Mouse (Mus musculus): Measurements from ENCODE around the gene Hoxd13. TPM values are rescaled to one million over a fixed set of nuclear protein-coding genes. Genes with fewer than 3 reads are reported as not detected.
A peak's percentile ranks its signal among the peaks of the same experiment; 100 is the strongest.

Gene Hoxd13
- polyA plus RNA-seq, 1 experiment from 2014 or later = 0.14 TPM

DNA sequence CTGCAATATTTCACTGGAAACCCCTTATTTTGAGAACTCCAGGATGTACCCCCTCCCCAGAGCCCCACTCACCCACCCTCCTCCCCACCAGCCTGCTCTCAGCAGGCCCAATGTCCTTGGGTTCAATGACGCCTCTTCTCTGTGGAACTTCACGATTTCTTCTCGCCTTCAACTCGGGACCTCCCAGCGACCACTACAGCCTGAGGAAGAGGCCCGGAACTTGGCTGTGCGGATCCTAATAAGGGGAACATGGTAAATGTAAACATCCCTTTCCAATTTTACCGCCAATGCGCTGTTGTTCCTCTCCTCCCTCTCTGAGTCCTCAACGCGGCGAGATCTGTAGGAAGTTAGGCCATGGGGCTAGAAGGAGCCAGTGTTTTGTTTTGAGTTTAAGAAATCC lies 16.0 kb downstream of the Hoxd13 start:
- peak overlapping the region; percentile 53 for H3K4me2 ChIP-seq
- 8% methylated on average over 12 of the region's 12 CpGs for WGBS
- H3K27me3 ChIP-seq (replicated peaks) = peaks cover 65% of the 10 kb centered on the region
- H3K36me3 ChIP-seq = no peaks in the 10 kb centered on the region
- H3K9ac ChIP-seq (replicated peaks) = 0 out of 2 replicates have a peak overlapping the region, but pooled peaks have one; percentile 26
- ATAC-seq (ENCODE audit: low FRiP score) = no peak
- peak overlapping the region; percentile 46 for H3K4me3 ChIP-seq (replicated peaks)
- peaks cover 14% of the 10 kb centered on the region for H3K4me1 ChIP-seq
- H3K9me3 ChIP-seq (replicated peaks) = no peaks in the 10 kb centered on the region
- H3K27ac ChIP-seq (replicated peaks) = peak overlapping the region; percentile 81; the same call in 1 of the 2 replicates

DNA sequence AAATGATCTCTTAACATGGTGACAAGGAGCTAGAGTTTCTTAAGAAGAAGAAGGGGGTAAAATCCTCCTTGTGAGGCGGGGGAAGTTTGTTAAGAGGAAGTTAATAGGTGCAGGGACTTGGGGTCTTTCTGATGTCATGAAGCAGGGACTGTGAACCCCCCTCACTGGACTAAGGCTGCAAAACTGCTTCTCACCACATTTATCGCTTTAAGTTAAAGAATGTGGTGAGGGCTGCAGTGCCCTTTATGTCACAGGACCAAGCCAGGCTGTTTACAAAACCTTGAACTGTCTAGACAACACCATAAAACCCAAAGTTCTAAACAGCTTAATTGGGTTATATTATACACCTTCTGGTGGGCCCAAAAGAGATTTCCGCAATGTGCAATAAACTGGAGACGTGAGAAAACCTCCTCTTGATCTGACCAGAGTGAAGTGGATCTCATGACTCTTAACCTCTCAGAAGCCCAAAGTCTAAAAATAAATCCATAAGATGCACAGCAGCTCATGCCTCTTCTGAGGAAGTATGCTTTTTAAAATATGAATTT lies 17.0 kb downstream of the Hoxd13 start:
- H3K4me1 ChIP-seq = peaks cover 14% of the 10 kb centered on the region
- WGBS = 11% methylated on average over 4 of the region's 4 CpGs
- H3K27ac ChIP-seq (replicated peaks) = no peak overlapping the region
- peak overlapping the region; percentile 15 for H3K4me3 ChIP-seq (replicated peaks)
- peak overlapping the region; percentile 53 for H3K4me2 ChIP-seq
- H3K9me3 ChIP-seq (replicated peaks) = no peaks in the 10 kb centered on the region
- ATAC-seq (ENCODE audit: low FRiP score) = no peak
- no peak overlapping the region for H3K9ac ChIP-seq (replicated peaks)
- H3K36me3 ChIP-seq = no peaks in the 10 kb centered on the region
- H3K27me3 ChIP-seq (replicated peaks) = peaks cover 58% of the 10 kb centered on the region

- no peaks in the 10 kb centered on the region for H3K36me3 ChIP-seq
- H3K4me3 ChIP-seq (replicated peaks) = peak overlapping the region; percentile 39
- WGBS = 3% methylated on average over 17 of the region's 17 CpGs
- peak overlapping the region; percentile 31; the same call in 1 of the 2 replicates for H3K9ac ChIP-seq (replicated peaks)
- H3K4me1 ChIP-seq = peaks cover 20% of the 10 kb centered on the region
- no peak for ATAC-seq (ENCODE audit: low FRiP score)
- H3K4me2 ChIP-seq = peak overlapping the region; percentile 48
- H3K9me3 ChIP-seq (replicated peaks) = no peaks in the 10 kb centered on the region
- H3K27me3 ChIP-seq (replicated peaks) = peaks cover 52% of the 10 kb centered on the region
- H3K27ac ChIP-seq (replicated peaks) = peak overlapping the region; percentile 70; the same call in 1 of the 2 replicates
Measured at GRCm38 (mm10) chr2:74686301-74686987, 18.3 kb downstream of the Hoxd13 start.

DNA sequence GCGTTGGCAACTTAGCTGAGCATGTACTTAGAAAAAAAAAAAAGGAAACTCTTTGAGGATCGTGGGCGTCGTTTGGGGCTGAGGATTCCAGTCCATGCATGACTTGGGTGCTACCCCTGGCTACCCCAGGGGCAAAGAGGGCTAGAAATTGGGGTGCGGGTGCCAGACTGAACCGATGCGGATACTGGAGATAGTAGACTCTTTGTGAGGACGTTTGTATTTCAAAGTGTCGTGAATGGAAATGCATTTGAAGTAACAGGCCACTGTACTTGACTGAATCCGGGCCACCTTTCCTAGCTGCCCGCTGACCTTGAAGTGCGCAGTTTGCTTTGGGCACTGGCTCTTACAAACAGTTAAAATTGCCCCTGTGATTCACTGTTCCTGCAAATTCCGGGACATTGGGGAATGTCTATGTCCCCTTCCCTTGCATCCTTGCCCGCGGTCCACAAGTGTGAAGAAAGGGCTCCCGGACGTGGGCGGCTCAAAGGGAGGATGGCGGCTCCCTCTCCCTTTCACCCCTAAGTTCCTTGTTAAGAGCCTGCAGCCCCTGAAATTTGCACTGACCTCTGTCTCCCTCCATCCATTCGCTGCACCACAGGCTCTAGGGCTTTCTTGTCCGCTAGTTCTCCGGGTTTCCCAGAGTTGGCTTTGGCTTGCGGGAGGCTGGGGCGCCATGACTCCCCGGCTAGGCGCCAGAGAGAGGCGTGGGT lies 19.0 kb downstream of the Hoxd13 start:
- Histone ChIP-seq H3K27ac (replicated peaks) (peak overlapping the region; percentile 70), H3K36me3 (no peaks in the 10 kb centered on the region), H3K9ac (replicated peaks) (peak overlapping the region; percentile 31), H3K4me2 (peak overlapping the region; percentile 48), H3K9me3 (replicated peaks) (no peaks in the 10 kb centered on the region), H3K4me3 (replicated peaks) (peak overlapping the region; percentile 39), H3K4me1 (peaks cover 18% of the 10 kb centered on the region), H3K27me3 (replicated peaks) (peaks cover 52% of the 10 kb centered on the region)
- no peak for ATAC-seq (ENCODE audit: low FRiP score)
- under 1% methylated on average over 27 of the region's 27 CpGs for WGBS

GRCm38 (mm10) chr2:74687698-74688555 lies 19.8 kb downstream of the Hoxd13 start:
- Histone ChIP-seq H3K27ac (replicated peaks) (peak overlapping the region; percentile 70), H3K4me2 (peak overlapping the region; percentile 48), H3K4me3 (replicated peaks) (peak overlapping the region; percentile 39), H3K9me3 (replicated peaks) (no peaks in the 10 kb centered on the region), H3K27me3 (replicated peaks) (peaks cover 57% of the 10 kb centered on the region), H3K9ac (replicated peaks) (peak overlapping the region; percentile 31), H3K4me1 (peaks cover 19% of the 10 kb centered on the region), H3K36me3 (no peaks in the 10 kb centered on the region)
- ATAC-seq (ENCODE audit: low FRiP score) = no peak
- WGBS = 1% methylated on average over 31 of the region's 31 CpGs

- Histone ChIP-seq H3K4me2 (peak overlapping the region; percentile 48), H3K9me3 (replicated peaks) (no peaks in the 10 kb centered on the region)
- 5% methylated on average over 12 of the region's 12 CpGs for WGBS
Measured at GRCm38 (mm10) chr2:74688795-74689573, 20.9 kb downstream of the Hoxd13 start.

GRCm38 (mm10) chr2:74689574-74690337 lies 21.6 kb downstream of the Hoxd13 start:
- Histone ChIP-seq H3K36me3 (no peaks in the 10 kb centered on the region), H3K27ac (replicated peaks) (peak overlapping the region; percentile 62), H3K9ac (replicated peaks) (0 out of 2 replicates have a peak overlapping the region, but pooled peaks have one; percentile 17), H3K4me2 (peak overlapping the region; percentile 48), H3K9me3 (replicated peaks) (no peaks in the 10 kb centered on the region), H3K4me1 (peaks cover 22% of the 10 kb centered on the region), H3K27me3 (replicated peaks) (peaks cover 54% of the 10 kb centered on the region), H3K4me3 (replicated peaks) (peak overlapping the region; percentile 10)
- ATAC-seq (ENCODE audit: low FRiP score) = no peak
- 3% methylated on average over 24 of the region's 24 CpGs for WGBS

More at GRCm38 (mm10) chr2:74688795-74689573, 20.9 kb downstream of the Hoxd13 start:
- H3K36me3 ChIP-seq = no peaks in the 10 kb centered on the region
- H3K27ac ChIP-seq (replicated peaks) = peak overlapping the region; percentile 62
- peak overlapping the region; percentile 10 for H3K4me3 ChIP-seq (replicated peaks)
- no peak for ATAC-seq (ENCODE audit: low FRiP score)
- H3K27me3 ChIP-seq (replicated peaks) = peaks cover 57% of the 10 kb centered on the region
- H3K4me1 ChIP-seq = peaks cover 22% of the 10 kb centered on the region
- 0 out of 2 replicates have a peak overlapping the region, but pooled peaks have one; percentile 17 for H3K9ac ChIP-seq (replicated peaks)

- Histone ChIP-seq H3K27me3 (replicated peaks) (peaks cover 55% of the 10 kb centered on the region), H3K36me3 (no peaks in the 10 kb centered on the region), H3K4me3 (replicated peaks) (peak overlapping the region; percentile 10), H3K27ac (replicated peaks) (no peak overlapping the region), H3K4me1 (peaks cover 25% of the 10 kb centered on the region), H3K9me3 (replicated peaks) (no peaks in the 10 kb centered on the region), H3K9ac (replicated peaks) (no peak overlapping the region), H3K4me2 (peak overlapping the region; percentile 68)
- WGBS = 6% methylated on average over 8 of the region's 8 CpGs
- ATAC-seq (ENCODE audit: low FRiP score) = no peak
Measured at GRCm38 (mm10) chr2:74690338-74690716, 22.2 kb downstream of the Hoxd13 start.

- H3K9me3 ChIP-seq (replicated peaks) = no peaks in the 10 kb centered on the region
- H3K36me3 ChIP-seq = no peaks in the 10 kb centered on the region
- peak within 1 kb of the TSS; percentile 68 for H3K4me2 ChIP-seq
- peaks cover 57% of the 10 kb centered on the region for H3K27me3 ChIP-seq (replicated peaks)
- peak within 1 kb of the TSS; percentile 50 for H3K4me3 ChIP-seq (replicated peaks)
- H3K4me1 ChIP-seq = peaks cover 33% of the 10 kb centered on the region
- under 1% methylated on average over 56 of the region's 56 CpGs for WGBS
- H3K27ac ChIP-seq (replicated peaks) = peak within 1 kb of the TSS; percentile 84
- peak within 1 kb of the TSS; percentile 52 for H3K9ac ChIP-seq (replicated peaks)
- peak; percentile 79 for ATAC-seq (ENCODE audit: low FRiP score)
Measured at GRCm38 (mm10) chr2:74691022-74691951, 23.2 kb downstream of the Hoxd13 start, which contains the start of gene Hoxd10. Gene Hoxd10 (plus strand): TSS chr2:74691924.
